Mouse (Mus musculus) midbrain, postnatal 0 days (tissue): ENCODE data around the gene Stum. TPM values are rescaled to one million over a fixed set of nuclear protein-coding genes. Genes with fewer than 3 reads are reported as not detected.

Source experiments
- ATAC-seq: fragments of 200-750 bp; cut with Nextera tagmentation; 2 replicates; pipeline ENCODE4 v1.8.0; 2017; ENCODE audit warnings: moderate number of reproducible peaks, mild to moderate bottlenecking, moderate TSS enrichment, moderate library complexity; ENCODE audit not compliant: low FRiP score
- DNase-seq: peaks from one replicate; pipeline ENCODE4 v3.0.0-alpha.2; 2015; ENCODE audit warnings: low spot score
- H3K27ac ChIP-seq: fragments of 300-500 bp; sonication (generic); 2 replicates; pipeline ENCODE4 v1.5.1; 2014; ENCODE audit warnings: low read depth, mild to moderate bottlenecking, low read length, mixed read lengths
- H3K27me3 ChIP-seq: fragments of 300-500 bp; sonication (generic); 2 replicates; pipeline ENCODE4 v1.6.1; 2014; ENCODE audit warnings: low read length, control low read depth, mixed read lengths; ENCODE audit not compliant: insufficient read depth
- H3K36me3 ChIP-seq: fragments of 300-500 bp; sonication (generic); 2 replicates; pipeline ENCODE4 v1.6.1; 2014; ENCODE audit warnings: low read length, control low read depth, mixed read lengths; ENCODE audit not compliant: insufficient read depth
- H3K4me1 ChIP-seq: fragments of 300-500 bp; sonication (generic); 2 replicates; pipeline ENCODE4 v1.6.1; 2014; ENCODE audit warnings: mild to moderate bottlenecking, control low read depth, antibody characterized with exemption, low read length, mixed read lengths; ENCODE audit not compliant: insufficient read depth
- H3K4me2 ChIP-seq: fragments of 300-500 bp; sonication (generic); 2 replicates; pipeline ENCODE4 v1.6.1; 2014; ENCODE audit warnings: low read depth, mild to moderate bottlenecking, low read length, mixed read lengths; ENCODE audit not compliant: poor library complexity, severe bottlenecking
- H3K4me3 ChIP-seq: fragments of 300-500 bp; sonication (generic); 2 replicates; pipeline ENCODE4 v1.5.1; 2014; ENCODE audit warnings: low read depth, mild to moderate bottlenecking, low read length, moderate library complexity
- H3K9ac ChIP-seq: fragments of 300-500 bp; sonication (generic); replicated peaks from 2 replicates; pipeline ENCODE4 v1.6.1; 2014; ENCODE audit warnings: mild to moderate bottlenecking, low read length, moderate library complexity, mixed read lengths; ENCODE audit not compliant: poor library complexity, severe bottlenecking
- H3K9me3 ChIP-seq: fragments of 300-500 bp; sonication (generic); 2 replicates; pipeline ENCODE4 v1.6.1; 2016; ENCODE audit warnings: low read length, control low read depth
- CTCF ChIP-seq: IDR thresholded peaks from 2 replicates; pipeline ENCODE4 v1.5.1; 2016; ENCODE audit warnings: antibody characterized with exemption, mild to moderate bottlenecking
- WGBS: fragments of 180-500 bp; shearing (Covaris S2); extraction: QIAGEN DNeasy Blood & Tissue Kit; methylation state at CpG from one replicate; pipeline ENCODE4 v1.1.7; 2014; 5-methylcytosine and 5-hydroxymethylcytosine counted together
- polyA plus RNA-seq: library from polyadenylated mRNA; unstranded; fragments of >200 nt; fragmentation: Nextera tagmentation; extraction: Ambion mirVana; gene quantifications from 2 replicates; pipeline ENCODE4 v1.2.1, GENCODE M21; 2015
- total RNA-seq: library from RNA; depleted of rRNA; stranded (reverse); fragments of >200 nt; gene quantifications from 2 replicates; pipeline ENCODE4 v1.2.3, GENCODE M21; 2014

Gene Stum
- total and polyA plus RNA-seq, 2 experiments from 2014 or later: 17.8 to 86.7 TPM

GRCm38 (mm10) chr1:180427685-180428084 is 55.6 kb downstream of the Stum start:
- H3K4me3 ChIP-seq: no peak overlapping the region
- no peak overlapping the region for H3K9ac ChIP-seq
- H3K27me3 ChIP-seq: no peaks in the 10 kb centered on the region
- no peak for ATAC-seq
- H3K4me1 ChIP-seq: peaks cover 2% of the 10 kb centered on the region; the same call in 1 of the 2 replicates
- H3K9me3 ChIP-seq: no peaks in the 10 kb centered on the region
- no peak for DNase-seq
- no peak for TF ChIP-seq CTCF
- no peaks in the 10 kb centered on the region for H3K36me3 ChIP-seq
- no peak overlapping the region for H3K27ac ChIP-seq
- WGBS: 60% methylated on average over 10 of the region's 10 CpGs
- H3K4me2 ChIP-seq: no peak overlapping the region

GRCm38 (mm10) chr1:180426405-180426804 is 56.9 kb downstream of the Stum start:
- H3K4me2 ChIP-seq: no peak overlapping the region
- H3K9ac ChIP-seq: no peak overlapping the region
- H3K4me1 ChIP-seq: peaks cover 5% of the 10 kb centered on the region; the same call in 1 of the 2 replicates
- H3K9me3 ChIP-seq: no peaks in the 10 kb centered on the region
- no peak for ATAC-seq
- no peak overlapping the region for H3K27ac ChIP-seq
- DNase-seq: no peak
- no peak overlapping the region for H3K4me3 ChIP-seq
- no peaks in the 10 kb centered on the region for H3K36me3 ChIP-seq
- no peaks in the 10 kb centered on the region for H3K27me3 ChIP-seq
- WGBS: 87% methylated on average over 6 of the region's 6 CpGs
- no peak for TF ChIP-seq CTCF

- no peak overlapping the region for H3K4me3 ChIP-seq
- peaks cover 21% of the 10 kb centered on the region; the same call in 1 of the 2 replicates for H3K4me1 ChIP-seq
- ATAC-seq: no peak
- no peaks in the 10 kb centered on the region for H3K9me3 ChIP-seq
- no peaks in the 10 kb centered on the region for H3K36me3 ChIP-seq
- H3K9ac ChIP-seq: no peak overlapping the region
- WGBS: 87% methylated on average over 3 of the region's 3 CpGs
- DNase-seq: no peak
- no peaks in the 10 kb centered on the region for H3K27me3 ChIP-seq
- no peak overlapping the region for H3K4me2 ChIP-seq
- TF ChIP-seq CTCF: no peak
- H3K27ac ChIP-seq: no peak overlapping the region
Observed at GRCm38 (mm10) chr1:180423931-180424330, 59.4 kb downstream of the Stum start.

- Histone ChIP-seq H3K27ac (no peak overlapping the region), H3K27me3 (no peaks in the 10 kb centered on the region), H3K9me3 (no peaks in the 10 kb centered on the region), H3K9ac (no peak overlapping the region), H3K4me2 (no peak overlapping the region), H3K4me3 (no peak overlapping the region), H3K4me1 (peaks cover 21% of the 10 kb centered on the region; the same call in 1 of the 2 replicates), H3K36me3 (0 out of 2 replicates have a peak, but pooled peaks cover 1% of the 10 kb centered on the region)
- TF ChIP-seq CTCF: no peak
- ATAC-seq (no peak), DNase-seq (no peak)
- WGBS: 63% methylated on average over 16 of the region's 16 CpGs
Observed at GRCm38 (mm10) chr1:180423008-180423639, 60.2 kb downstream of the Stum start.

GRCm38 (mm10) chr1:180422076-180422828 is 61.1 kb downstream of the Stum start:
- ATAC-seq: 0 out of 2 replicates have a peak, but pooled peaks have one; percentile 47
- 27% methylated on average over 11 of the region's 11 CpGs for WGBS

More at GRCm38 (mm10) chr1:180422076-180422828, 61.1 kb downstream of the Stum start:
- DNase-seq: peak; percentile 86
- no peaks in the 10 kb centered on the region for H3K9me3 ChIP-seq
- TF ChIP-seq CTCF: peak; percentile 91
- no peaks in the 10 kb centered on the region for H3K27me3 ChIP-seq
- H3K27ac ChIP-seq: no peak overlapping the region
- H3K4me2 ChIP-seq: no peak overlapping the region
- H3K36me3 ChIP-seq: 0 out of 2 replicates have a peak, but pooled peaks cover 2% of the 10 kb centered on the region
- no peak overlapping the region for H3K9ac ChIP-seq
- no peak overlapping the region for H3K4me3 ChIP-seq
- H3K4me1 ChIP-seq: peaks cover 21% of the 10 kb centered on the region; the same call in 1 of the 2 replicates
